Mouse (Mus musculus) retina, adult 2 months (tissue): Measurements from ENCODE around the gene Slc6a1.

ENCODE experiments used
- DNase-seq: peaks from one replicate; pipeline ENCODE4 v3.0.0-alpha.2; 2012; ENCODE audit warnings: low read depth, low spot score

Slc6a1 gene

GRCm38 (mm10) chr6:114358171-114358570, 75.7 kb downstream of the Slc6a1 start:
- DNase-seq, result no peak

DNA sequence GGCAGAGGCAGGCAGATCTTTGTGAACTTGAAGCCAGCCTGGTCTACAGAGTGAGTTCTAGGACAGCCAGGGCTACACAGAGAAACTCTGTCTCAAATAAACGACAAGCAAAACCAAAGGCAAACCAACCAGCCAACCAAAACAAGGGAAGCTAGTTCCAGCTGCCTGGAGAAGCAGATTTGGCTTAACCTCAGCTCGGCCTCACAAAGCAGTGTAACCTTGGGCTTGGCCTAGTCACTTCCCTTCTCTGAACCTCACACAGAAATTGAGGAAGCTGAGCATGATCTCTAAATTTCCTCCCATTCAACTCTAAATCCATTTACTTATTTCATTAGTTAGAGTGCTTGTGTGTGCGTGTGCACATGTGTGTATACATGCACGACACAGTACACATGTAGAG, 79.9 kb downstream of the Slc6a1 start:
- no peak for DNase-seq

DNA sequence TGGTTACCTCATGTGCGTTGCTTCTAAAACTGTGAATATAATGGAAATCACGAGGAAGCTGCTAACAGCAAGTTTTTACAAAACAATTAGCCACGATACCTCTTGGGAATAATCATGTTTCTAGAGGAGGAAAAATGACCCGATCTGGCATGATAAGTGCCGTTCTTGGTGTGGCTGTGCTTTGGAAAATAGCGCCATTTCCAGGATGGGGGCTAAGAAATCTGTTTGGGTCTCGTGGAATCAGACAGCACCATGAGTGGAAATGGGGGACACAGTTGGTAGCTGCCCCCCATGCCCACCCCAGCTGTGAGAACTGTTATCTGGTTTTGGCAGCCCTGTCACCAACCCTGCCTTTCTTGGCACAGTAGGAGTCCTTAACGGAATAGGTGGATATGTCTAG, 81.3 kb downstream of the Slc6a1 start:
- DNase-seq, result no peak

GRCm38 (mm10) chr6:114364734-114365133, 82.3 kb downstream of the Slc6a1 start:
- no peak for DNase-seq

- no peak for DNase-seq
These were observed 83.8 kb downstream of the Slc6a1 start for GRCm38 (mm10) chr6:114366191-114366590.
